Mouse (Mus musculus) gastrocnemius, postnatal 10 days (tissue): ENCODE data around the gene Hoxd11. TPM values are rescaled to one million over a fixed set of nuclear protein-coding genes. Genes with fewer than 3 reads are reported as not detected.
A peak's percentile ranks its signal among the peaks of the same experiment; 100 is the strongest.

Source experiments
- DNase-seq: peaks from one replicate; pipeline ENCODE4 v3.0.0; 2021; ENCODE audit warnings: mixed read lengths
- total RNA-seq, 2 experiments: library from RNA; stranded (reverse); gene quantifications; 2 replicates each; pipeline ENCODE4 v1.2.3; 2021

The Hoxd11 gene
- total RNA-seq, 2 experiments from 2014 or later: 0.23 to 0.56 TPM

GRCm38 (mm10) chr2:74663291-74663925 is 15.9 kb upstream of the Hoxd11 start:
- no peak for DNase-seq

DNA sequence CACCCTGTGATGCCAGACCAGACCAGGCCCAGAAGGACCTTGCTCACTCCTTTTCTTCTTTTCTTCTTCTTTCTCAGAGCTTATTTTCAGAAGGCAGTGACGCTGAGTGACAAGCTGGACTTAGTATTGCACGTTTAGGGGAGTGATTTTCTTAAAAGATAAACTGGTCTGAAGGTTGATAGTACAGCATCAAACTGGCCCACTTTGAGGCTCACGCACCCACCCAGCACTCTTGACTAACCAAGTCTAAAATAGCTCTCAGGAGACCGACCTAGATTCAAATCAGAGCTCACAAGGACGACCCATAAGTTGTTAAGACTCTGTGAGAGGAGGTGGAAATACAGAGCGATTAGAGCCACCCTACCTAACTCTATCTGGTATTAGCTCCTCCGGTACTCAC is 12.9 kb upstream of the Hoxd11 start:
- DNase-seq: no peak

DNA sequence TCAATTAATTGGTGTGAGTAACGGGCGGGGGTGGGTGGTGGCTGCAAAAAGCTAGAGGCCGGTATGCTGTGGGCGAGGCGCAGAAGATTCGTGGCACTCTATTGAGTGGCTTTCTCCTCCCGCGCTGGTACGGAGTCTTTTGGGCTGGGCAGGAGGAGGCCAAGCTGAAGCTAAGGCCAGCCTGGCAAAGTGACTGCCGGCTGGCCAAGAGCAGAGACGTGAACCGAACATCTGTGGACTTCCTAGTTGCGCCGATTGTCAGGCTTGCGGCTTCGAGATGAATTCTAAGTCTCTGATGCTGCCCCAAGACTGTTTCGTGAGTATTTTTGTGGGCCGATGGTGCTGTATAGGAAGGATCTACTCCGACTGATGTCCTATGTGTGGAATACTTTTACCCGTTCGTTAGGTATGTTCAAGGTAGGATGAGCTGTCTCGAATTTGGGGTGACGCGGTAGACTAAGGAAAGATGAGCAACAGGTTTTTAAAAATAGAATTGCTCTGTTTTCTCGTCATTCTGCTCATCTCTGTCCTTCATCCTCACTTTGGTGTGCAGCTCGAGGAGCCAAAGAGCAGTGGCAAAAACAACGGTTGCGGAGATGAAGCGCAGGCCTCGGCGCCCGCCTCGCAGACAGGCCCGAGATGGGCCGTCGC is 12.0 kb upstream of the Hoxd11 start:
- no peak for DNase-seq

DNA sequence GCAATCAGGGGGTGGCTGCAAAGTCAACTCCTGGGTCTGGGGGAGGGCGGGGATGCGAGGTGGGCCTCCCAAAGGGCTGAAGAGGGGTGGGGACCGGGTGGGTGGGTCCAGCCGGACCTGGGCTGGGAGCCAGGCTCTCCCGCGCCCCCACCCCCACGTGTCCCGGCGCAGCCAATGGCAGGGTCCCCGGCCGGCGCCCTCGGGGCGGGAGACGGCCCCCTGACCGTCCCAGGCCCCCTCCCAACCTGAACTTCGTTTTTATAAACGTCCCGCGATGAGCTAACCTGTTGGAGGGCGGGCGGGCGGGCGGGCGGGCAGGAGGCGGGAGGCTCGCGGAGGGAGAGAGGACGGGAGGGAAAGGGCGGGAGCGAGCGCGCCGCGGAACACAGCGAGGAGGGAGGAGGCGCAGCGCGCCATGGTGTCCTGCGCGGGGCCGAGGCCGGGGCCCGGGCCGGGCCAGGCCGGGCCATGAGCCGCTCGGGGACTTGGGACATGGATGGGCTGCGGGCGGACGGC is 11.5 kb upstream of the Hoxd11 start, which contains the start of gene Hoxd13:
Hoxd13 (plus strand) TSS at position 469 of the 516 bp plus-strand sequence.
- no peak for DNase-seq

DNA sequence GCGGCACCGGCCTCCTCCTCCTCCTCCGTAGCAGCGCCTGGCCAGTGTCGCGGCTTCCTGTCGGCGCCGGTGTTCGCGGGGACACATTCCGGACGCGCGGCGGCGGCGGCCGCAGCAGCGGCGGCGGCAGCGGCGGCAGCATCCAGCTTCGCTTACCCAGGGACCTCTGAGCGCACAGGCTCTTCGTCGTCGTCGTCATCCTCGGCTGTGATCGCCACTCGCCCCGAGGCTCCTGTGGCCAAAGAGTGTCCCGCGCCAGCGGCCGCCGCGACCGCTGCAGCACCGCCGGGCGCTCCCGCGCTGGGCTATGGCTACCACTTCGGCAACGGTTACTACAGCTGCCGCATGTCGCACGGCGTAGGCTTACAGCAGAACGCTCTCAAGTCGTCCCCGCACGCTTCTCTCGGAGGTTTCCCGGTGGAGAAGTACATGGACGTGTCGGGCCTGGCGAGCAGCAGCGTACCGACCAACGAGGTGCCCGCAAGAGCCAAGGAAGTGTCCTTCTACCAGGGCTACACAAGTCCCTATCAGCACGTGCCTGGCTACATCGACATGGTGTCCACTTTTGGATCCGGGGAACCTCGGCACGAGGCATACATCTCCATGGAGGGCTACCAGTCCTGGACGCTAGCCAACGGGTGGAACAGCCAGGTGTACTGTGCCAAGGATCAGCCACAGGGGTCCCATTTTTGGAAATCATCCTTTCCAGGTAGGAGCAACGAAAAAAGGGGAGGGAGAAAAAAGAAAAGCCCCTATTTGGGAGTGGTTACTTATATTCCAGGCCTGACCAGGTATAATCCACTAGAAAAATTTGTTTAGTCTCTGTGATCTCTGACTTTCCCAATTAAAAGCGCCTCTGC is 10.8 kb upstream of the Hoxd11 start:
- no peak for DNase-seq

- no peak for DNase-seq
Observed at GRCm38 (mm10) chr2:74669230-74669578, 10.2 kb upstream of the Hoxd11 start.

GRCm38 (mm10) chr2:74669650-74670235 is 9.6 kb upstream of the Hoxd11 start:
- no peak for DNase-seq

GRCm38 (mm10) chr2:74670632-74671188 is 8.6 kb upstream of the Hoxd11 start:
- DNase-seq: no peak

GRCm38 (mm10) chr2:74671847-74672246 is 7.5 kb upstream of the Hoxd11 start:
- DNase-seq: no peak

DNA sequence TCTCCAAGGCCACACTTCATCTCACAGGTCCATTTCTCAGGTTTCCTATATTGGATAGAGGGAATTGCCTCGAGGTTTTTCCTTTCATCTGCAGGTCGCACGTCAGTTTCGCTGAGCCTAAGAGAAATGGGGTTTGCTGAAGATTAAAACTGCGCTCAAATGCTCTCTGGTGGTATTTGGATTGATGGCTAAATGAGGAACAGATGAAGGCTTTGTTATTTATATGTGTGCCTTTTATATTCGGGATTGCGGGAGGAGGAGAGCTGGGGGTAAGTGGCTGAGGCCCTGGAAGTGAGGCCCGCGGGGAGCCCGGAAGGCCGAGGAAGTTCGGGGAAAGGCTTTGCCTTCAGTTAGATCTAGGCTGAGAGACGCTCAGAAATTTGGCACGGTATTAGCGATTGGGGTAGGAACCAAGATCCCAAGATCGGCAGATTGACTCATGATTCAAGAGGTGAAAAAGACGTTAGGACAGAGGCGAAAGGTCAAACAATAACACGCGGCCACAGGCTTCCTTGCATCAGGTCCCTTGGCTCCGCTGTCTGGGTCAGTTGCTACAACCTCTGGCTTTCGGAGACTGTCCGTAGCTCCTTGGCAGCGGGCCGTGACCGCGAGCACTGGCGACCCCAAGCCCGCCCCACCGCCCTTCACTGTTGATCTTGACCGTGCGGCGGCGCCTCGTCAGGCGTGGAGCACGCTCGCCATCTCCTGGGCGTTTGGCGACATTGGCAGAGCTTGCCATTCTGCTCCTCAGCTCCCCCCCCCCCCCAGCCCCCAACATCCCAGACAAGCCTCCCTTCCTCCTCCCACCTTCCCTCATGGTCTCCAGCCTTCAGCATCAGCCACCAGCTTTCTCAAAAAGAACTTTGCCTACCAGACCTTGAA is 6.6 kb upstream of the Hoxd11 start:
- peak; percentile 73 for DNase-seq

DNA sequence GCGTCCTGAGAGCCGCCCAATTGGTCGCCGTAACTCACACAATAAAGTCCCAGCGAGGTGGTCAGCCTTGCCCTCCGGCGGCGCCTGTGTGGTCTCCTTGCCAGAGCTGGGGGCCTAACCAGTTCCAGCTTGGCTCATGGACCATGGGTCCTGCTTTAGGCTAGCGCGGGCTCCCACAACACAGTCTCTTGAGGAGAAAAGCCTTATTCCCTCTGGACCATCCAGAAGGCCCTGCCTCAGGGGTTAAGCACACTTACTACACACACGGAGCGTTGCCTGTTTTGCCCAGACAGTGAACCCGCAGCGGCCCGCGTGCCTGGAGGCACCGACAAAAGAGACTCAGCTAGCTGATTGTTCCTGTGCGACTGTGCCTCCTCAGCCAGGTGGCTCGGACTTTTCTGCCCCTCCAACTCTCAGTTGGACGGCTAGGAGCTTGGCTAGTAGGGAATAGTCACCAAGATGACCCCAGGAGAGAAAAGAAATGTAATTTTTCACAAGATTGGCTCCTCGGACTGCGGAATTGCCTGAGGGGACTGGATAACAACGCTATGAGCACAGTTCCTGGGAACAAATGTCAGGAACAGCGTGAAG is 5.4 kb upstream of the Hoxd11 start:
- DNase-seq: no peak

- DNase-seq: no peak
Observed at GRCm38 (mm10) chr2:74674881-74675665, 4.3 kb upstream of the Hoxd11 start, which contains the start of gene Hoxd12. Hoxd12 (plus strand) TSS chr2:74675013.

- peak; percentile 9 for DNase-seq
Observed at GRCm38 (mm10) chr2:74675666-74676282, 3.6 kb upstream of the Hoxd11 start.

DNA sequence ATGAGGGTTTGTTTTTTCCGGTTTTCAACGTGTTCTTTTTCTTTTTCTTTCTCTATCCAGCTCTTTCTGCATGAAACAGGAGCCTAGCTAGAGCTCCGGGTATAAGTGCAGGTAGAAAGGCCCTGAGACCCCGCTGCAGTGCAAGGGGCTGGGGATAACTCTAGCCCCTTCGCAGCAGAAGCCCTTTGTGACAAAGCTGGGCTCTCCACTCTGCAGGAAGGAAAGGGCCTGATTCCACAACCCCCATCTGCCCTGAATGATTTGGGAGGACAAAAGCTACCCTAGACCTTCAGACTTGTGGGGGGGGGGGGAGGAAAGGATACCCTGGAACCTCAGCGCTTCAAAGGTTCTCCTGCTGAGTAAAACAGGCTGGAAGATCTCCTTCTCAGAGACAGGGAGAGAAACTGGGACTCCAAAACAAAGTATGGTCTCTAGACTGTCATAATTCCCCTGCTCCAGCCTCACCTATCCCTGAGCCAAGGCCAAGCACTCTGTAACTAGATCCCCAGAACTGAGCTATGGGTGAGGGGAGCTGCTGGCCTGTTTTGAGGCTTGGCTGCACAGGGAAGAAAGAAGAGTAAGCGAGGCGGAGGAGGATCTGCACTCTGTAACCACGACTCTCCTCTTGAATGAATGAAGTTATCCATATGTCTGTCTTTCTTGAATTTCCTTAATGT is 2.8 kb upstream of the Hoxd11 start:
- DNase-seq: peak; percentile 1

- DNase-seq: peak; percentile 1
Observed at GRCm38 (mm10) chr2:74677106-74677505, 2.3 kb upstream of the Hoxd11 start.

DNA sequence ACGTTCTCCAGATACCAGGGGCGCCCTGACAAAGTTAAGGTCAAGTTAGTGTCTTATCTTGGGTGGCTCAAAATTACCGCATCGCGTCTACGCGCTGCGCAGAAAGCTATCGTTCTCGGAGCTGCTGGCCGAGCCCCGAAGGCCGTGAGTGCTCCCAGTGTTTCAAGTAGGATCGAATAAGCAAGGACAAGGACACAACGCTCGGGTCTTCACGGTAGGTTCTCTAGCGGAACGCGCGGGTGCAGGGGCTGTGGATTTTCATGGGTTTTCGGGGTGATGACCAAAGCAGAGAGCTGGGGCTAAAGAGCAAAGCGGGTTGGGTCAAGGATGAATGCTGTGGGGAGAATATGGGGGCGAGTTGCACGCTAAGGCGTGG is 227 bp downstream of the Hoxd11 start:
- no peak for DNase-seq

DNA sequence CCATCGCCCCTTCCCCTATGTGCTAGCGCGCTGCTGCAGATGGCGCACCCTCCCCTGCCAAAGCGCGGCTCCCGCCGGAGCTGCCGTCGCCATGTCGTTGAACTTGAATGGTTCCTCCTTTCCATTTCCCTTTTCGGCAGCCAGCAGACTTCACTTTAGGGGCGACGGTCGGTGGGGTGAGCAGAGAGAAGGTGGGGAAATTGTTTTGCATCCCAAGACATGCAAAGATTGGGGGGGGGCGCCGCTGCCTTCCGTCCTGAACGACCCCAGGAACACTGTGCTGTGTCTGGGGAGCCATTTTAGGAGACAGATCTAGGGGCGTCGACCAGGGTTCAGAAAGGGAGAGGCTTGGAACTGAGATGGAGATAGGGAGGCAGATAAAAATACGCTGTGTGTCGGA is 623 bp downstream of the Hoxd11 start:
- no peak for DNase-seq

DNA sequence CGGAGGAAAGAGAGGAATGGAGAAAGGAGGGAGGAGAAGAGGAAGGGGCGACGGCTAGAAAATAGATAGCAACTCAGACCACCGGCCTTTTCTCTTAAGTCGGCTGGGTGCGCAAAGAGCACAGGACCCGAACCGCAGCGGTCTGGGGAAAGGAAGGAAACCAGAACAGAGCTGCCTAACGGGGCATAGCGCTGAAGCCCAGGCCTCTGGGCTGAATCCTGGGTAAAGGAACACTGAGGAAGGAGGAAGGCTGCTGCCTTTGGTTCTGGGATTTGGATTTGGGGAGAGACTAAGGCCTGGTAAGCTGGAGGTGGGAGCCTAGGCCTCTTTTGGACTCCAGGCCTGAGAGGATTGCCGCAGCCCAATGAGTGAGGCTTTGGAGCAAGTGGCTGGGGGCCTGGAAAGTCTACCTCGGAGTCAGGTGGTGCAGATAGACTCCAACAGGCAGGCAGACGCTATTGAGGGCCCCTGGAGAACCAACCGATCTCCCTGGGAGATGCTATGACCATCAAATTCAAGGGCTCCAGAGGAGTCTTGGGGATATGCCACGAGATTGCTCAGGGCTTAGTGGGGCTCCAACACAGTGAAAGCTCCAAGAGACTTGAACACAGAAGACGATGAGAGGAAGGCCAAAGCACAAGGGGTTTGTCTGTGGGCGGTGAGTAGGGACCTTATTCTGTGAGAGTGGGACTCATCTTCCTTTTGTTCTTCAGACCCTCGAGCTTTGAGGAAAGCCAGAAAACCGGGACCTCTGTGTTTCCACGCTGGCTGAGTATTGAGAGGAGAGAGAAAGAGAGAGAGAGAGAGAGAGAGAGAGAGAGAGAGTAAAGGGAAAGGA is 1.4 kb downstream of the Hoxd11 start:
- DNase-seq: no peak
